Mouse (Mus musculus): Measurements from ENCODE around the gene Agpat4.
"Not testable (repeated sequence)": the region's sequence is repeated elsewhere in the genome, so short reads cannot be mapped to it uniquely, and the experiment has no call there.

Agpat4 gene

GRCm38 (mm10) chr17:12205015-12205693, 86.7 kb downstream of the Agpat4 start:
- Histone ChIP-seq H3K27me3 (ENCODE audit: control insufficient read depth, insufficient read depth, low read length, poor library complexity, severe bottlenecking) (no peaks in the 10 kb centered on the region), H3K36me3 (ENCODE audit: control insufficient read depth, insufficient read depth, low read length, poor library complexity, severe bottlenecking) (no peaks in the 10 kb centered on the region)
- no peak for DNase-seq (ENCODE audit: low read depth, low spot score)

GRCm38 (mm10) chr17:12205694-12206075, 87.2 kb downstream of the Agpat4 start:
- Histone ChIP-seq H3K27me3 (ENCODE audit: control insufficient read depth, insufficient read depth, low read length, poor library complexity, severe bottlenecking) (no peaks in the 10 kb centered on the region), H3K36me3 (ENCODE audit: control insufficient read depth, insufficient read depth, low read length, poor library complexity, severe bottlenecking) (no peaks in the 10 kb centered on the region)
- peak; percentile 33 for DNase-seq (ENCODE audit: low read depth, low spot score)

- no peaks in the 10 kb centered on the region for H3K36me3 ChIP-seq (ENCODE audit: control insufficient read depth, insufficient read depth, low read length, poor library complexity, severe bottlenecking)
- no peaks in the 10 kb centered on the region for H3K27me3 ChIP-seq (ENCODE audit: control insufficient read depth, insufficient read depth, low read length, poor library complexity, severe bottlenecking)
- no peak for DNase-seq (ENCODE audit: low read depth, low spot score)
Observed at GRCm38 (mm10) chr17:12206248-12206647, 87.7 kb downstream of the Agpat4 start.

DNA sequence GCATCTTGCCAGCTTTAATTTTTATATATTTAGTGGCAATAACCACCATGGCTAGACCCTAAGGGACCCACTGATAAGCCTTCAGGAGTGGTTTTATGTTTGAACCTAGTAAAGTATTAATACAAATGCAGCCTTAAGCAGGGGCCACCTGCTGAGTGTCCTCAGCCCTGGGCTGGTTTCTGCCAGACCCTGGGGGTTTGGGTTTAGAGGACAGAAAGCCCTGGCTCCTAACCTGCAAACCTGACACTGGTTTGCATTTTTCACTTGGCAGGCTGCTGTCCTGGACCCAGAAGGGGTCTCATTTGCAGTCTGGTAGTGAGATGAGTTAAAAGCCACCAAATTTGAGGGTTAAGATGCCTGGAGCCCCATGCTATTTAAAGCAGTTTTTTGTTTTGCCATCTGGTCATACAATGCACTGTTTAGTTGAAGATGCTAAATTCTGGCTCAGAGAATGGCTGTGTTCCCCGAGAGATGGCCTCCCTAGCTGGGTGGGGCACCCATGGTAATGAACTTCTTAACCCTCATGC, 88.6 kb downstream of the Agpat4 start:
- no peak for DNase-seq (ENCODE audit: low read depth, low spot score)
- no peaks in the 10 kb centered on the region for H3K27me3 ChIP-seq (ENCODE audit: control insufficient read depth, insufficient read depth, low read length, poor library complexity, severe bottlenecking)
- no peaks in the 10 kb centered on the region for H3K36me3 ChIP-seq (ENCODE audit: control insufficient read depth, insufficient read depth, low read length, poor library complexity, severe bottlenecking)

GRCm38 (mm10) chr17:12209481-12209880, 91.0 kb downstream of the Agpat4 start:
- no peak for DNase-seq (ENCODE audit: low read depth, low spot score)
- H3K36me3 ChIP-seq (ENCODE audit: control insufficient read depth, insufficient read depth, low read length, poor library complexity, severe bottlenecking), result no peaks in the 10 kb centered on the region
- no peaks in the 10 kb centered on the region for H3K27me3 ChIP-seq (ENCODE audit: control insufficient read depth, insufficient read depth, low read length, poor library complexity, severe bottlenecking)

DNA sequence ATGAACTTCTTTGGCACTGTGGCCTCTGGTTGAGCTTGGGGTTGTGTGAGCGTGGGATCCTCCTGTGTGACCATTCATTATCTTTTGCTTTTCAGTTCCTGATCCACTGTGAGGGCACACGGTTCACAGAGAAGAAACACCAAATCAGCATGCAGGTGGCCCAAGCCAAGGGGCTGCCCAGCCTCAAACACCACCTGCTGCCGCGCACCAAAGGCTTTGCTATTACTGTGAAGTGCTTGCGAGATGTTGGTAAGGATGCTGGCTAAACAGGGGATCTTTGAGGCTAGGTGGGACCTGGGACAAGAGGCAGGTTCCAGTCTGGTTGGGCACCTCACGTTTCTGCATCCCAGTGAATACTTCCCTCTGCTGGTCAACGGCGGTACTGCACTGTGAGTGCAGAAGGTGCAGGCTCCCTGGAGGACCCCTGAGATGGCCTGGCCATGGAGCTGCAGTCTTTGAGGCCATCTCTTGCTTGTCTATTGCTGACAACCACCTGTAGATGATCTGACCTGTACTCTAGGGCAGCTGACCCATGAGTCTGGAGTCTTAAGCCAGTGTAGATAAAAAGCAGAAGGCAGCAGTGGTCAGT, 92.1 kb downstream of the Agpat4 start:
- DNase-seq (ENCODE audit: low read depth, low spot score), result peak; percentile 89
- no peaks in the 10 kb centered on the region for H3K27me3 ChIP-seq (ENCODE audit: control insufficient read depth, insufficient read depth, low read length, poor library complexity, severe bottlenecking)
- no peaks in the 10 kb centered on the region for H3K36me3 ChIP-seq (ENCODE audit: control insufficient read depth, insufficient read depth, low read length, poor library complexity, severe bottlenecking)

DNA sequence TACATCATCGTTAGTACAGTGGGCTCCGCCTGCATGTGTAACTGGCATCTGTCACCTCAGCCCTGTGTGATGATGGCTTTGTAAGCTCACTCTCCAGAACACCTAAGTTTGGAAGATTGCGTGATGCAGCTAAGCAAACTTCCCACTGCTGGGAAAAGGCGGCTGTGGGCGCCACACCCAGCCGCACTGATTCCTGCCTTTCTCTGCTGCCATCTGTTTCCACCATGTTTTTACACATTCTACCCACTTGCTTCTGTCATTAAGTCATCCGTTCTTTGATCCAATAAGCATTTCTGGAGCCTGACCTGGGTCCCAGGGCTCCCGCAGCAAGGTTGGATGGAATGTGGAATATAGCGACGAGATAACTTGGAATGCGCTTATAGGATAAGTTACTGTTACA, 93.4 kb downstream of the Agpat4 start:
- Histone ChIP-seq H3K27me3 (ENCODE audit: control insufficient read depth, insufficient read depth, low read length, poor library complexity, severe bottlenecking) (no peaks in the 10 kb centered on the region), H3K36me3 (ENCODE audit: control insufficient read depth, insufficient read depth, low read length, poor library complexity, severe bottlenecking) (no peaks in the 10 kb centered on the region)
- no peak for DNase-seq (ENCODE audit: low read depth, low spot score)

DNA sequence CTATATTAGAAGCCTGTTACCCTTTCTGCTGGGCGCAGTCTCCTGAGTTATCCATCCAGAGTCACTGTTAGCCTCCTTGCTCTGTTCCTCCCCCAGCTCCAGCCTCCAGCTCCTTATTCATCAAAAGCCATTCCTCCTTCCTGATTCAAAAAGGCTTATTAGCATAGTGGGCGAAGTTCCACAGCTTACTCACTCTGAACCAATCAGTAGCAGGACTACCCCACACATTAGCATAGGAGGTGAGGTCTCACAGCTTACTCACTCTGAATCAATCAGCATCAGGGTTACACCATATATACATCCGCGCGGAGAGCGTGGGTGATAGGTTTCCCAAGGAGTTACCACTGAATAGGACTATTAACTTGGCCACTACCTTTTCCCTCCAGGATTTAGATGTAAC, 93.8 kb downstream of the Agpat4 start:
- no peak for DNase-seq (ENCODE audit: low read depth, low spot score)
- Histone ChIP-seq H3K36me3 (ENCODE audit: control insufficient read depth, insufficient read depth, low read length, poor library complexity, severe bottlenecking) (no peaks in the 10 kb centered on the region), H3K27me3 (ENCODE audit: control insufficient read depth, insufficient read depth, low read length, poor library complexity, severe bottlenecking) (no peaks in the 10 kb centered on the region)

- no peak for DNase-seq (ENCODE audit: low read depth, low spot score)
- H3K36me3 ChIP-seq (ENCODE audit: control insufficient read depth, insufficient read depth, low read length, poor library complexity, severe bottlenecking), result no peaks in the 10 kb centered on the region
Observed at GRCm38 (mm10) chr17:12213430-12213829, 94.9 kb downstream of the Agpat4 start.

DNA sequence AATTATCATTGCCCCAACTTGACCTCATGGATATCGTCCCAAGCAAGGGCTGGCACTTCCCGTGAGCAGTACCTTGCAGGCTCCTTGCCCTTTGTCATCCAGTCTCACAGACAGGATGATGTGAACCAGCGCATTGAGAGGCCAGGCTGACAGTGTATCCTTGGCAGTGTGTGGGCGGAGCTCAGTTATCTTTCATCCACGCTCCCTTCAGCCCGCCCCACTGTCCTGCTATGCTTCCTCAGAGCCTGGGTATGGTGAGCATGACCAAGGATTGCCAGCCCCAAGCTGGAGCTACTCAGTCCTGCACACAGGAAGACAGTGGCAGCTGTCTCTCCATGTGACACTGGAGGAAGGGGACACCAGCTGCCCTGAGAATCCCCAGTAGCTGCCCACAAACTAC, 97.7 kb downstream of the Agpat4 start:
- no peak for DNase-seq (ENCODE audit: low read depth, low spot score)

More at GRCm38 (mm10) chr17:12213430-12213829, 94.9 kb downstream of the Agpat4 start:
- H3K27me3 ChIP-seq (ENCODE audit: control insufficient read depth, insufficient read depth, low read length, poor library complexity, severe bottlenecking), result no peaks in the 10 kb centered on the region

GRCm38 (mm10) chr17:12221926-12222325, 103.4 kb downstream of the Agpat4 start:
- Histone ChIP-seq H3K36me3 (ENCODE audit: control insufficient read depth, insufficient read depth, low read length, poor library complexity, severe bottlenecking) (no peaks in the 10 kb centered on the region; the same call in 1 of the 2 replicates), H3K27me3 (ENCODE audit: control insufficient read depth, insufficient read depth, low read length, poor library complexity, severe bottlenecking) (no peaks in the 10 kb centered on the region)
- DNase-seq (ENCODE audit: low read depth, low spot score), result no peak

More for the DNA sequence above, 97.7 kb downstream of the Agpat4 start:
- Histone ChIP-seq H3K36me3 (ENCODE audit: control insufficient read depth, insufficient read depth, low read length, poor library complexity, severe bottlenecking) (no peaks in the 10 kb centered on the region; the same call in 1 of the 2 replicates), H3K27me3 (ENCODE audit: control insufficient read depth, insufficient read depth, low read length, poor library complexity, severe bottlenecking) (no peaks in the 10 kb centered on the region)

GRCm38 (mm10) chr17:12223682-12224081, 105.2 kb downstream of the Agpat4 start:
- Histone ChIP-seq H3K27me3 (ENCODE audit: control insufficient read depth, insufficient read depth, low read length, poor library complexity, severe bottlenecking) (no peaks in the 10 kb centered on the region), H3K36me3 (ENCODE audit: control insufficient read depth, insufficient read depth, low read length, poor library complexity, severe bottlenecking) (no peaks in the 10 kb centered on the region; the same call in 1 of the 2 replicates)
- DNase-seq (ENCODE audit: low read depth, low spot score), result no peak

DNA sequence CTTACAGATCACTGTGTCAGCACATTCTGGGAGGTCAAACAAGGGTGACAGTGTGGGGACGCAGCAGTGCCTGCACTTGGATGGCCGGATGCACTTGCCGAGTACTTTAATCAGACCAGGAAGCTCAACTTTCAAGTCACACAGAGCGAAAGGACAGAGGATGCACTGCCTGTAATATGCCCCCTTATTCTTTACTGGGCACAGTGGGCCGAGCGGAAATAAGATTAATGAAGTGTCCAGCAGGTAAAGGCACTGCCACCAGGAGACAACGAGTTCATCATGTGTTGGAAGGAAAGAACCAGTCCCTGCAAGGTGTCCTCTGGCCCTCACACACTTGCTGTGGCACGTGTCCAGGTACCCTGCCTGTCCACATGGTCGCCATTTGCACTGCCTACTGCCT, 105.6 kb downstream of the Agpat4 start:
- no peaks in the 10 kb centered on the region; the same call in 1 of the 2 replicates for H3K36me3 ChIP-seq (ENCODE audit: control insufficient read depth, insufficient read depth, low read length, poor library complexity, severe bottlenecking)
- no peaks in the 10 kb centered on the region for H3K27me3 ChIP-seq (ENCODE audit: control insufficient read depth, insufficient read depth, low read length, poor library complexity, severe bottlenecking)
- no peak for DNase-seq (ENCODE audit: low read depth, low spot score)

- H3K27me3 ChIP-seq (ENCODE audit: control insufficient read depth, insufficient read depth, low read length, poor library complexity, severe bottlenecking); H3K36me3 ChIP-seq (ENCODE audit: control insufficient read depth, insufficient read depth, low read length, poor library complexity, severe bottlenecking); DNase-seq (ENCODE audit: low read depth, low spot score): not testable (repeated sequence)
Observed at GRCm38 (mm10) chr17:12224551-12224950, 106.0 kb downstream of the Agpat4 start.

GRCm38 (mm10) chr17:12225227-12225626, 106.7 kb downstream of the Agpat4 start:
- no peak for DNase-seq (ENCODE audit: low read depth, low spot score)
- no peaks in the 10 kb centered on the region for H3K27me3 ChIP-seq (ENCODE audit: control insufficient read depth, insufficient read depth, low read length, poor library complexity, severe bottlenecking)
- no peaks in the 10 kb centered on the region for H3K36me3 ChIP-seq (ENCODE audit: control insufficient read depth, insufficient read depth, low read length, poor library complexity, severe bottlenecking)

Data from splenic B cell, adult 2 months (primary cell).